ENCODE assay signal across 8 mouse cellular contexts in genomic region chr16:33683206-33684161, GRCm38 (mm10). TPM values are rescaled to one million over a fixed set of nuclear protein-coding genes. Genes with fewer than 3 reads are reported as not detected.
DNase-seq lines count a peak whose midpoint lies in the region; ATAC-seq and TF ChIP-seq lines count a peak whose summit lies in the region.

No protein-coding gene starts in this region.

- H3K27me3 ChIP-seq in lung, embryonic 14.5 days (ENCODE audit: insufficient read depth, low read length), result no peaks in the 10 kb centered on the region
- no peaks in the 10 kb centered on the region for H3K27me3 ChIP-seq in heart, embryonic 10.5 days (ENCODE audit: insufficient read depth, poor library complexity, severe bottlenecking)
- no peaks in the 10 kb centered on the region for H3K27me3 ChIP-seq in liver, embryonic 13.5 days

- no peak for TF ChIP-seq CTCF in lung, embryonic 14.5 days (IDR thresholded peaks at IDR 0.05; ENCODE audit: low read depth)

- no peaks in the 10 kb centered on the region for H3K36me3 ChIP-seq in lung, embryonic 14.5 days (ENCODE audit: insufficient read depth)
- 0 out of 2 replicates have a peak, but pooled peaks cover 5% of the 10 kb centered on the region for H3K36me3 ChIP-seq in heart, embryonic 10.5 days
- 0 out of 2 replicates have a peak, but pooled peaks cover under 1% of the 10 kb centered on the region for H3K36me3 ChIP-seq in liver, embryonic 13.5 days

- H3K9me3 ChIP-seq in lung, embryonic 14.5 days (ENCODE audit: low read depth, low read length), result no peaks in the 10 kb centered on the region
- no peaks in the 10 kb centered on the region for H3K9me3 ChIP-seq in heart, embryonic 10.5 days
- H3K9me3 ChIP-seq in liver, embryonic 13.5 days (replicated peaks), result no peaks in the 10 kb centered on the region

- peak; percentile 57 for DNase-seq in lung, embryonic 14.5 days
- DNase-seq in lung, postnatal 14 days, result no peak
- peak; percentile 81 for DNase-seq in adipocyte (ENCODE audit: low spot score)
- no peak for DNase-seq in heart, embryonic 10.5 days (ENCODE audit: low spot score)
- no peak for DNase-seq in liver, embryonic 13.5 days
- DNase-seq in layer of hippocampus, adult 11-12 months (ENCODE audit: low spot score), result no peak
- DNase-seq in layer of hippocampus, adult 8-10 months (ENCODE audit: low spot score in 2 of 2), result no peak
- DNase-seq in right cerebral cortex, postnatal 4 days, result no peak

- H3K4me1 ChIP-seq in lung, embryonic 14.5 days (ENCODE audit: insufficient read depth), result peaks cover 11% of the 10 kb centered on the region; the same call in 1 of the 2 replicates
- peaks cover 47% of the 10 kb centered on the region for H3K4me1 ChIP-seq in heart, embryonic 10.5 days
- H3K4me1 ChIP-seq in liver, embryonic 13.5 days (replicated peaks), result peaks cover 49% of the 10 kb centered on the region

- WGBS in lung, embryonic 14.5 days, result 61% methylated on average over 13 of the region's 13 CpGs
- WGBS in heart, embryonic 10.5 days, result 64% methylated on average over 13 of the region's 13 CpGs
- WGBS in liver, embryonic 13.5 days (ENCODE audit: insufficient replicate concordance), result 55% methylated on average over 13 of the region's 13 CpGs

- peak overlapping the region; percentile 86; the same call in 1 of the 2 replicates for H3K27ac ChIP-seq in lung, embryonic 14.5 days (ENCODE audit: low read depth)
- H3K27ac ChIP-seq in heart, embryonic 10.5 days, result peak overlapping the region; percentile 97
- H3K27ac ChIP-seq in liver, embryonic 13.5 days, result no peak overlapping the region

- H3K4me2 ChIP-seq in lung, embryonic 14.5 days, result peak overlapping the region; percentile 76
- H3K4me2 ChIP-seq in liver, embryonic 13.5 days, result peak overlapping the region; percentile 98

- peak overlapping the region; percentile 79 for H3K9ac ChIP-seq in lung, embryonic 14.5 days
- H3K9ac ChIP-seq in liver, embryonic 13.5 days, result peak overlapping the region; percentile 92

- H3K4me3 ChIP-seq in lung, embryonic 14.5 days (ENCODE audit: low read depth, low read length), result peak overlapping the region; percentile 83
- H3K4me3 ChIP-seq in heart, embryonic 10.5 days, result peak overlapping the region; percentile 92
- H3K4me3 ChIP-seq in liver, embryonic 13.5 days (replicated peaks), result peak overlapping the region; percentile 79

- 0 out of 2 replicates have a peak, but pooled peaks have one; percentile 4 for ATAC-seq in lung, embryonic 14.5 days (ENCODE audit: insufficient read depth)
- peak; percentile 7; the same call in 1 of the 2 replicates for ATAC-seq in liver, embryonic 13.5 days (ENCODE audit: low read depth)

RNA-seq across cellular contexts. Expression of gene Heg1, which starts 0.7 kb away (rescaled TPM):
- polyA plus RNA-seq in lung, embryonic 14.5 days (2014; fragmentation: Nextera tagmentation; extraction: Ambion mirVana), result 24.4 and 25.4 TPM in 2 replicates
- 26.3 and 33.0 TPM in 2 replicates for polyA plus RNA-seq in heart, embryonic 10.5 days (2016; fragmentation: Nextera tagmentation; extraction: Ambion mirVana)
- 4.1 and 5.2 TPM in 2 replicates for polyA plus RNA-seq in liver, embryonic 13.5 days (2015; fragmentation: Nextera tagmentation; extraction: Ambion mirVana)
- total RNA-seq in layer of hippocampus, adult 8-10 months (2022), result 10 to 100 TPM; 27.2 to 29.3 (median 28.4) TPM

Comparison
In these comparisons a context has a peak if more than half of its experiments do, and no peak if none do; other contexts are left out.
1. DNase-seq: peak in lung, embryonic 14.5 days (single experiment) and adipocyte (single experiment); none in lung, postnatal 14 days (single experiment), heart, embryonic 10.5 days (single experiment), liver, embryonic 13.5 days (single experiment), layer of hippocampus, adult 11-12 months (single experiment), layer of hippocampus, adult 8-10 months (0 of 2) and right cerebral cortex, postnatal 4 days (single experiment).
2. Peak in every context shown above with its lines, with median percentiles within 50 percentile points of each other: H3K4me3 ChIP-seq.